Mouse (Mus musculus): ENCODE data around the gene March8.
A peak's percentile ranks its signal among the peaks of the same experiment; 100 is the strongest.
"Not testable (repeated sequence)": the region's sequence is repeated elsewhere in the genome, so short reads cannot be mapped to it uniquely, and the experiment has no call there.

March8 gene

GRCm38 (mm10) chr6:116337835-116338501 lies at the start of gene March8:
TSS of gene March8 (plus strand) at chr6:116338024.
- DNase-seq, result peak; percentile 92 to 95

GRCm38 (mm10) chr6:116311411-116311810 lies 26.4 kb upstream of the March8 start:
- DNase-seq, result no peak

DNA sequence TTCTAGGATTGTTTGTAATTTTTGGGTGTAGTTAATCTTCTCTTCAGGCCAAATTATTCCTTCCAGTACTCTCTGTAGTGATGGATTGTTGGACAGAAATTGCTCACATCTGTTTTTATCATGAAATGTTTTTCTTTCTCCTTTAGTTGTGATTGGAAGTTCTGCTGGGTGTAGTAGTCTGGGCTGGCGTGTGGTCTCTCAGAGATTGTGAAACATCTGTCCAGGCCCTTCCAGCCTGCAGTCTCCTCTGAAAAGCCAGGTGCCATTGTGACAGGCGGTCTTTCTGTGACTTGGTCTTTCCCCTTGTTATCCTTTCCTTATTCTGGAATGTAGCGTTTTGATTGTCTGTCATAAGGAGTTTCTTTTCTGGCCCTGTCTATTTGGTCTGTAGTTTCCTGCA lies 18.6 kb upstream of the March8 start:
- DNase-seq, result no peak

GRCm38 (mm10) chr6:116326641-116327040 lies 11.2 kb upstream of the March8 start:
- no peak for DNase-seq

GRCm38 (mm10) chr6:116331396-116331795 lies 6.4 kb upstream of the March8 start:
- DNase-seq, result peak; percentile 23 to 40

DNA sequence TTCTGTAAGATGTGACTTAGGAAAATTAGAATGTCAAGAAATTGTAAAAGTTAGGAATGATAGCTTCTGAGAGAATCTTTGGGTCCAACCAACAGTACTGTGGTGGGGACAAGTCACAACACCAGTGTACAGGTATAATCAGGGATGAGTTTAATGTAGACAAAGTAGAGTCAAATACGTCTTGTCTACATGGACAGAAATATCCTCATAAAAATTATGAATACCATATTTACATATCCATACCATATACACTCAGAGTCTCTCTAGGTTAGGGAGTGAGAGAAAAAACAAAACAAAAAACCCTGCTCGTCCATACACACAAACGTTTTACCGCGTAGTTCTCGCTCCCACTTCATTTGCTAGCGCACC lies 374 bp upstream of the March8 start:
- no peak for DNase-seq

DNA sequence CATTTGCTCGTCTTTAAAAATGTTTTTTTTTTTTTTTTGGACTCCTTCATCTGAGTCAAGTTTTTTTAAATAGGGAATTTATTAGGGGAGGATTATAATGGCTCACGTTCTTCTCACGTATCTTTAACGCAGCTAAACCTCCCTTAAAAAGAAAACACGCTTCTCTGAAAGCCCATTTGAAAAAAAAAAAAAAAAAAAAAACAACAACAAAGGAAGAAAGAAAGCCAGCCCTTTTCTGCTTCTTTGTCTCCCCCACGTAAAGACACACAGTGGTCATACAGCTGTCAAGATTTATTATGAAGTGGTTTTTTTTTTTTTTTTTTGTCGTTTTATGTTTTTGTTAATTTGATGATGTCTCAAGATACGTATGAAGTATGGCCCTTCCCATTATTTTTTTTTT lies 696 bp downstream of the March8 start:
- no peak for DNase-seq

DNA sequence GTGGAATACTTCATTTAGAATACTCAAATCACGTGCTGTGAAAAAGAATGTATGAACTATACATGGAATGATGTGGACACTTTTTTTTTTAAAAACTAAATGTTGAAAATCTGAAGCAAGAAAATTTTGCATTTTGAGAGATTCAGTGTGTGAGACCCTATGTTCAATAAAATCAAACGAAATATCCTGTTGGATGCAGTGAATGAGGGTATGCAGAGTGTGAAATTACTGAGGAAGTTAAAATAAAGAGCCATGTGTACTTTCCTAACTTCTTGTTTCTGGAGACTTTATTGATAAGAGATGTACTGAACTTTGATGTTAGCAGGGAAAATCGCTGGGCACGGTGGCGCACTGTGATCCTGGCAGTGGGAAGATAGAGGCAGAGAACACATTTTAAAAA lies 1.3 kb downstream of the March8 start:
- no peak for DNase-seq

GRCm38 (mm10) chr6:116340521-116340920 lies 2.7 kb downstream of the March8 start:
- DNase-seq, result no peak

- DNase-seq, result no peak
Observed at GRCm38 (mm10) chr6:116347953-116348352, 10.1 kb downstream of the March8 start.

- DNase-seq, result no peak
Observed at GRCm38 (mm10) chr6:116349997-116350396, 12.2 kb downstream of the March8 start.

GRCm38 (mm10) chr6:116350643-116351042 lies 12.8 kb downstream of the March8 start:
- DNase-seq, result no peak

- DNase-seq, result no peak
Observed at GRCm38 (mm10) chr6:116351534-116351933, 13.7 kb downstream of the March8 start.

- DNase-seq, result no peak
Observed at GRCm38 (mm10) chr6:116353428-116353827, 15.6 kb downstream of the March8 start.

DNA sequence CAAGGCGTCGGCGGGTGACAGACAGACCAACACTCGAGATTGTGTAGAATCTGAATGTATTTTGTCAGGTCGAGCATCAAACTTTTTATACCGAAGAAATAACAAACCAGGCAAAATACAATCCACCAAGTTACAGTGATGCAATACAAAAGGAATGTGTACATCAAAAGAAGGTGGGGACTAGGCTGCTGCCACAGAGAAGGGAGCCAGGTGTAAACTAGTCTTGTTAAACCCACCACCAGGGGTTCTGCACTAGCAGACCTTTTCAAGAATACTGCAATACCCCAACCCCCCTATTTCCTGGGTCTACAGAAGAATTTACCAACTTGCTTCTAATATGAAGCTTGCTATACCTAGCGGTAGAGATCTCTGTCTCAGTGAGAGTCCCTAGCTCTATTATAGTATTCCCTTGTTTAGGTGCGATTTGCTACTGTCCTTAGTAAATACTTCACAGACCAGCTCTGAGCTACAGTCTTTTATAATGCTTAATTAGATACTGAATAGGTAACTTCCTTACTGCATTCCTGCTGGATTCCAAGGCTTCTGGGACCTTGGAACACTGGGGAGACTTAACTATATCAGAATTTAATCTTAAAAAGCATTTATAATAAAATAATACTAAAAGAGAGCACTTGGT lies 18.6 kb downstream of the March8 start:
- not testable (repeated sequence) for DNase-seq

DNA sequence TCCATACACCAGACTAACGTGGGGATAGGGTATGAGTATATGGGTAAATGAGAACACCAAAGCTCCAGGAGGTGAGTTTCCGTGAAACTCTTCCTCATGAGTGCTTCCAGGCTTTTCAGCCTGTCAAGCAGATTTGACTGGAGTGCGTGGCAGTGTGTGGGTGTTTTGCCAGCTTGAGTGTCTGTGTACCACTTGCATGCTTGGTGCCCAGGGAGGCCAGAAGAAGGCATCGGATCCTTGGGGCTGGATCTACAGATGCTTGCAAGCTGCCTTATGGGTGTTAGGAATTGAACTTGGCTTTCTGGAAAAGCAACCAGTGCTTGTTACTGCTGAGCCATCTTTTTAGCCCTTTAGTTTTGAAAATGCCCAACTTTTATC lies 19.1 kb downstream of the March8 start:
- DNase-seq, result no peak

- no peak for DNase-seq
Observed at GRCm38 (mm10) chr6:116358056-116358455, 20.2 kb downstream of the March8 start.

- no peak for DNase-seq
Observed at GRCm38 (mm10) chr6:116359256-116359655, 21.4 kb downstream of the March8 start.

DNA sequence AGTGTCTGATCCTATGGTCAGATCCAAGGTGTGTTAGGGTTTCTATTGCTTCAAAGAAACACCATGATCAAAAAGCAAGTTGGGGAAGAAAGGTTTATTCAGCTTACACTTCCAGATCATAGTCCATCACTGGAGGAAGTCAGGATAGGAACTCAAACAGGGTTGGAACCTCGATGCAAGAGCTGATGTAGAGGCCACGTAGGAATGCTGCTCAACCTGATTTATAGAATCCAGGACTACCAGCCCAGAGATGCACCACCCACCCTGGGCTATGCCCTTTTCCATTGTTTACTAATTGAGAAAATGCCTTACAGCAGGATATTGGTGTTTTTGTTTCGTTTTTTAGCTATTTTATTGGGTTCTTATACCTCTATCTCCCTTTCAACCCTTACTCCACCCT lies 23.6 kb downstream of the March8 start:
- no peak for DNase-seq

GRCm38 (mm10) chr6:116361993-116362392 lies 24.2 kb downstream of the March8 start:
- no peak for DNase-seq

GRCm38 (mm10) chr6:116367971-116368370 lies 30.1 kb downstream of the March8 start:
- no peak for DNase-seq

- DNase-seq, result no peak
Observed at GRCm38 (mm10) chr6:116369811-116370210, 32.0 kb downstream of the March8 start.

- DNase-seq, result no peak
Observed at GRCm38 (mm10) chr6:116370216-116370976, 32.6 kb downstream of the March8 start.

DNA sequence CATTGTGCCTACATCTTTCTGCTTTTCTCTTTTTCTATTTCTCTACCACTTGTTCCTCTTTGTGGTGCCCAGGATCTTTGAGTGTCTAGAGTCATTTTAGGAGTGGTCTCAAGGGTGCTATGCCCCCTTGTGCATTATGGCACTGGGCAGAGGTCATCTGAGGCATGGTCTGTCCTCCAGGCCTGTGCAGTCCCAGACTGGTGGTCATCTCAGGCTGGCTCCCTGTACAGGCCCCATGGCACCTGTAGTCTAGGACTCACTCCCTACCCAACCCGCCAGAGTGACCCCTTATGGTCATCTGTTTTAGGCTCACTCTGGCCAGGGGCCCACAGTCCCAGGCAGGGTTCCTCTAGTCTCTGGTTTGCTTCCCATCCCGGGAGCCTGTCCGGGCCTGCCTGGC lies 33.7 kb downstream of the March8 start:
- no peak for DNase-seq

Data from lung, adult 18-20 months (tissue).